Mouse (Mus musculus): Measurements from ENCODE around the gene Farp1.

Farp1 gene

DNA sequence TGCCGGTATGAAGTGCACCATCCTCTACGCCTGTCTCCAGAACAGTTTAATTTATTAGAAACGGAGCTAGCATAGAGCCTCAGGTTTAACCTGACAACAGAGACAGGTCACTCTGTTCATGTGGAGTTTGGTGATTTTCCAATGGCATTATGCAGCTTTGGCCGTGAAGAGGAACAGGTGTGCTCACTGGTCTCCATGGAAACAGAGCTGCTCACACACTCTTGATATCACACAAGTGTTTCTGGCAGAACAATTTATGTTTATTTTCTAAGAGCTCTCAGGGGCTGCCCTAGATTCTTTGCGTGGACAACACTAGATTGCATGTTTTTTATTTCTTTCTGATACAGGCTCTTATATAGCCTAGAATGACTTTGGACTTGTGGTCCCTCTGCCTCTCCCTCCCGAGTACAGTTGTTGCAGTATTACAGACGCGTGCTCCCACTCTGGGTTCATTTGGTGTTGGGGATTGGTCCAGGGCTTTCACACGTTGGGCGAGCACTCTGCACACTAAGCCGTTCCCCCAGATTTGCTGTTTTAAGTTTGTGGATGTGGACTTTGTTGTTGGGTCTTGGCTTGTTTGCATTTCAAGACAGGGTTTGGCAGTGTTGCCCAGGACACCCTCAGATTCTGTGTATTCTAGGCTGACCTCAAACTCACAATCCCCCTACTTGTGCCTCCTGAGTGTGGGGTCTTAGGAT, 113.2 kb downstream of the Farp1 start:
- DNase-seq, result no peak

DNA sequence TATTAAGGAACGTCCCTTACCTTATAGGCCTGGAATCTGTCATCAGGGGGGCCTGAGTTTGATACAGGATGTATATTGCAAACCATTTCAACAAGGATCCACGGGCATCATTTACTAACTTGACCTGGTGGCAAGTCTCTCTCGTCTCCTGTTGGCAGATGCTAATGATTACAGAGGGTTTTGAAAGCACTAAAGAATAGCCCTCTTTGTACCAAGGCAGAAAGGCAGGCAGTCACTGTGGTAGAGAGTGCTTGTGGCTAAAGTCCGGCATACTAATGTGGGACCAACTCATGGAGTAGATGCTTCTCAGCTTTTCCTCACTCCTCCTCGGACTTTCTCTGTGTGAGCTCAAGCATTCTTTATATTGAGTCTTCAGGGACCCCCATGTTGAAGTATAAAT, 115.0 kb downstream of the Farp1 start:
- no peak for DNase-seq

DNA sequence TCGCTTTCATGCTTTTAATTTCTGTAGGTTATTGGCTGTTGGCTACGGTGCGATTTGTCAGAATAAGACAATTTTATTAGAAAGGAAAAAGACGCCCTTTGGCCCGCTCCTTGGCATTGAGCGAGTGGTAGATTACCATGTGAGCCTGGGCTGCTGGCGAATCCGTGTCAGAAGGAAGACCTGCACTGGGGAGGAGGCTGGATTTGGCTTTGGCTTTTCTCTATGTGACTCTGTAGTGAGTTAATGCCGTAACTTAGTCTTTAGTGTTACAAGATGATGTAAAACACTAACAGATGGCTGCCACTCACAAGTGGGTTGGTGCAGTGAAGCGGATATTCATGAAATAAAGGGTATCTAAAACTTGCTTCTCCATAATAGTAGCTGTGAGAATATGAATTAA, 116.8 kb downstream of the Farp1 start:
- DNase-seq, result no peak

DNA sequence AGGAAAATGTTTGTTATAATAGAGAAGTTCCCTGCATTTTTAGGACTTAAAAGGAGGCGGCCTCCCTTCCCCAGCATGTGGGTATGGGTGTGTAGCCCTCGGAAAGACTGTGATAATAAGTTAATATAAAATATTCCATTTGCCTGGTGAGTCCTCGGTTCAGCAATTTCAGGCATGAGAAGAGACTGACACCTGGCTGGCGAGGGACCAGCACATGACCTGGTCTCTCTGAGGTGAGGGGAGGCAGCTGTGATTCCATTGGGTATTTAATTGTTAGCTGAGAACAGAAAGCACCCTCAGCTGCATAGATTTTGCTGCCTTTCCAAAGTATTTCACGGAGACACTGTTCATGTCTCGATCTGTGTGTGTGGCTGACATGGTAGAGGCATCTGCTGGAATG, 117.8 kb downstream of the Farp1 start:
- no peak for DNase-seq

DNA sequence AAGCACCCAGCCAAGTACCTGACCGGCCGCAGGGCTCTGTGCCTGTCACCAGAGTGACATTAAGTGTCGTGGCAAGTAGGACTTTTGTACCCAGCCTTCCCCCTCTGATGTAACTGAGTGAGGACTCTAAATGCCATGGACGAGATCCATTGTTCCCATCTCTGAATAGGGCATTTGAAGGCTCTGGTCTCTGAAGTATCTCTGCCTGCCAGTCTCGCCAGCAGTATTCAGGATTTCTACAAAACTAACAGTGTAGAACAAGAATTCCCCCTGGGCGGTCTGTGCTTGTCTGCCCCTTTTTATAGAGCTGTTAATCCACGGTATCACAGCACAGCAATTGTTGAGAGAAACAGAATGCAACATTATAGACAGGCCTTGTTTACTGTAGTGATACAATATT, 118.3 kb downstream of the Farp1 start:
- DNase-seq, result no peak

DNA sequence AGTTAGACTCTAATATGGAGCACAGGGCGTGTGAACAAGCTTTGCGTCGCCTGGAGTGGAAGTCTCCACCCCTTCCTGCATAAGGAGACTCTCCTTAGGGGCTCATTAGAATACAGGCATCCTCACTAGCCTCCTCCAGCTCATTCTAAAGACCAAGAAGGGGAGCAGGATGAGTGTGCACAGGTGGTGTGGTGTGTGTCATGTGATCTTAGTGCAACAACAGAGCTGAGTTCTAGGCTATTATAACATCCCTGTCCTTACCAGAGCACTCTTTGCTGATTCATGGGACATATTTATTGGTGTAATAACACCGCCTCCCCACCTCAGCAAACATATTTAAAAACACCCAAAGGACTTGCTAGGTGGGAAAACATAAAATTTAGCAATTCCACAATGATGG, 120.2 kb downstream of the Farp1 start:
- DNase-seq, result no peak

DNA sequence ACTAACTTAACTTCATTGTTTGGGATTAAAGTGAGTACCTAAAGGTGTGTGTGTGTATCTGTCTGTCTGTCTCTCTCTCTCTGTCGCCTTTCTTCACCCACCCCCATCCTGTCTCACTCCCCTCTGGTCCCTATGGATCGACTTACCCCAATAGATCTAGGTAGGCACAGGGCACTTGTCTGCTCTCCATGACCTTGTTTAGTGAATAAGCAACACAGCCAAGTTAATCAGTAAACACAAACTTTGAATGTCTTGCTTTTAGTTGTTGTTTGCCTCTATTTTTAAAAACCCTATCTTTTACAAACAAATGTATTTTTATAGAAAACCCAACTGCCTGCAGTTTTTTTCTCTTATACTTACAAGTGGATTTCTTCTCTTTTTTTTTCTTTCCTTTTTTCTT, 123.6 kb downstream of the Farp1 start:
- DNase-seq, result no peak

DNA sequence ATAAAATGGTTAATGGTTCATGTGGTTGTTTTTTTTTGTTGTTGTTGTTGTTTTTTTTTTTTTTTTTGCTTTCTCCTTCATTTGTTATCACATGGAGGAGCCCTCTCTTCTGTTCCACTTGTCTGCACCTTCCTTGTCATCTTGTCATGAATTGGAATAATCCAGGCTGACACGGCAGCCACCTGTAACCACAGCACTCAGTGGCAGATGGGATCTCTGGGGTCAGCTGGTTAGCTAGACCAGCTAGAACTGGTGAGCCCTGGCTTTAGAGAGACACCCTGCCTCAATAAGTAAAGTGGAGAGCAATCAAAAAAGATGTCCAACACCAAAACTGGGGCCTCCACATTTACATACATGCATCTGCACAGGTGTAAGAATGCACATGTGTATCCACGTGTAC, 127.8 kb downstream of the Farp1 start:
- no peak for DNase-seq

DNA sequence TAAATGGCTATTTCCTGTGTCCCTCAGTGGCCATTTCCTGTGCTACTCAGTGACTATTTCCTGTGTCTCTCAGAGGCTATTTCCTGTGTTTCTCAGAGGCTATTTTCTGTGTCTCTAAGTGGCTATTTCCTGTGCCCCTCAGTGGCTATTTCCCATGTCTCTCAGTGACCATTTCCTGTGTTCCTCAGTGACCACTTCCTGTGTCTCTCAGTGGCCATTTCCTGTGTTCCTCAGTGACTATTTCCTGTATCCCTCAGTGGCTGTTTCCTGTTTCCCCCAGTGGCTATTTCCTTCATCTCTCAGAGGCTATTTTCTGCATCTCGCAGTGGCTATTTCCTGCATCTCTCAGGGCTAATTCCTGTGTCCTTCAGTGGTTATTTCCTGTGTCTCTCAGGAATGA, 129.9 kb downstream of the Farp1 start:
- DNase-seq, result no peak

DNA sequence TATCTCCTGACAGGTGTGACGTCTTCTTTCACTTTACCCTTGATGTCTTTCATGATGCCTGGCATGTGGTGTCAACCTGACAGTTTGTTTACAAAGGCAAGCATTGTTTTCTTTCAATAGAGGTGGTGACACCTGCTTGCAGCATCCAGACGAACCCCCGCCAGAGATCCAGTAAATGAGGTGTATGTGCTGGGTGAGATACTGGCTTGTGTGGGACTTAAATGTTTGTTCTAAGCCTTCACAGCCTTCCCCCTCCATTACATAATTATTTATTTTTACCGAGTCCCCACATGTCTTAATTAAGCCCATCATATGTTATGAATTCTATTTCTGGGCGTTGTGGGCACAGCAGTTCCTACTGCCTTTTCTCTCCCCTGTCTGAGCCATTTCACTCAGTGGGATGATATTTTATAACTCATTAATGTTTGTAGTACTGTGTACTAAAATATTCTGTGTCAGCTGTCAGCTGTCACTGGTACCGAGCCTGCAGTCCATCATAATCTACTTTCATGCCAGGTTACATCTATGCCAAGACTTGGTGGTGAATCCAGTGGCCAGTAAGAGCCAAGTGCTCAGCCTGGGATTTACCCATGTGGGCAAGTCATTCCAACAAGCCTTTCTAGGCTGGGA, 130.5 kb downstream of the Farp1 start:
- no peak for DNase-seq

DNA sequence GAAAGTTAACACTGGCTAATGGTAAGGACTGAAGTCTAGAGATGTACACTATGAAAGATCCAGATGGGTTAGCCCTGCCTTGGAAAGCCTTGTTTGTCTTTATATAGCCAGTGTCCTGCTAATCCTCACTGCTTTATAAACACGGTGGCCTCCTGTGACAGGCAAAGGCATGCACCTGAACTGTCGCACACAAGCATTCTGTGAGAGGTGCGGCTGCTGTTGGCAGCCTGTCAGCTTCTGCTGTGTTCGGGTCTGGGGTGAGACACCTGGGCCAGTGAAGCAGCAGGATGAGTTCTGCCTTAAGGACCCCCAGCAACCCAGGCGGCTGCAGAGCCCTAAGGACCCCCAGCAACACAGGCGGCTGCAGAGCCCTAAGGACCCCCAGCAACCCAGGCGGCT, 131.0 kb downstream of the Farp1 start:
- DNase-seq, result no peak

DNA sequence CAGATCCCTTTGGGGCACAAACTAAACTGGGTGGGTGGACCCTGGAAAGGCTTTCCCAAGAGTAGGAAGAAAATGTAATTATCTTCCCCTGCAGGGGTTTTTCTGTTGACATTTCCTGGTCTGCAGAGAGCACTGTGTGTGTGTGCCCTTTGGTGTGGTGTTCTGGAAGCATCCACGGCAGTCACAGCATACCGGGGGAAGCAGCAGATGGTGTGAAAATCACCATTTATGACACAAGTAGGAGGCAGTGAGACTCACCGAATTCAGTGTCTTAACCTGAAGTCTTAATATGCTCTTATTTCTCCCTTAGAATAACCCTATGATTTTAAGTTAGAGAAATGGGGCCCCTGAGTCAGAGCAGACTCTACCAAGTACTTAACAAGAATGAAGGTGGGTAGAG, 133.7 kb downstream of the Farp1 start:
- DNase-seq, result no peak

DNA sequence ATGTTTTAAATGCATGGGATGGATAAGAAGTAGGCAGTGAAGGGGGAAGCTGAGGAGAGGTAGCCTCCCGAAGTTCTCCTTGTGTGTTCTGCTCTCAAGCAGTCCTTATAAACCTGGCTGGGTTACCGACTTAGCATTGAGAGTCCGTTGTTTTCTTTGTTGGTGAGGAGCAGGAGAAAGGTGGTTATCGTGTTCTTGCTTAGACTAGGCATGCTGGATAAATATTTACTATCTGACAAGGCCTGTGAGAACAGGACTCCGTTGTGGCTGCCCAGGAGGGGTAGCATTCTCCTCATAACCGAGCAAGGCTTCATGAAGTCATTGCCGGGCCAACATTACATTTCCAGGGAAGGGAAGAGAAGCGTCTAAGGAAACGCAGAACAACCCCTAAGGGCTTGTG, 135.3 kb downstream of the Farp1 start:
- DNase-seq, result no peak

DNA sequence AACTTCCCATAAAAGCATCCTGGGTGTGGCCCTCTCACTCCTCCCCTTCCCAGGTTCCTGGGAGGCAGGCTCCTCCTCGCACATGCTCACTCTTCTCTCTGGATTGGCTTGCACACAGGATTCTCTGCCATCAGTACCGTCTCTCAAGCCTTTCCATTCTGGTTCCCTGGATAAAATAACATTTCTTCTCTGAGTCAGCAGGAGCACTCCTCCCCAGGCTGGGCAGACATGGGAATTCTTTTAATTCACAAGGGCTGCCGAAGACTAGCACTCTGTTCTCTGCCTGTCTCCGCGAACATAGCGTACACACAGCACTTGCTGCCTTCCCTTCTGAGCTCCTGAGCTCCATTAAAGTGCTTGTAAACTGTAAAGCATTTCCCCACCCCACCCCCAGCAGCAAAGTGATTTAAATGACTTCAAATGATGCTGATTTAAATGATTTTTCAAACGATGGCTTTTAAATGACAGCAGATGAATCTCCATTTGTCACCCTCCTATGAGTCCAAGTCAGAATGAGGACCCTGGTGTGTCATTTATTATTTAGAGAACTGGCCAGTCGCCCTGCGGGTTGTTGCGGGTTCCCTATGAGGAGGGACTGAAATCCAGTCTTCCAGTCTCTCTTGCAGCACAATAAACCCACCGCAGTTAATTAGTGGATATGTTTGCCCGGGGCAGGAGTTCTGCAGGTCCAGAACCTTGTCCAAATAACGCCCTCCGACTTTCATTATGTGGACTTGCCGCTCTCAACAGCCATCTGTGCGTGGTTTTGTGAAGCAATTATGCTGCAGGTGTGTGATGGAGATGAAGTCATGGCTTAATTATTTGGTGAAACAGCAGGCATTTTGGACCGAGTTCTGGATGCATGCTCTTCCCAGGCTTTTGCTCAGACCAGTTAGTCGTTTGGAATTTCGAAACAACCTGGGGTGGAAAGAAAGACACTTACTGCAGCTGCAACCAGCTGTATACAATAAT, 137.4 kb downstream of the Farp1 start:
- DNase-seq, result peak; percentile 30

DNA sequence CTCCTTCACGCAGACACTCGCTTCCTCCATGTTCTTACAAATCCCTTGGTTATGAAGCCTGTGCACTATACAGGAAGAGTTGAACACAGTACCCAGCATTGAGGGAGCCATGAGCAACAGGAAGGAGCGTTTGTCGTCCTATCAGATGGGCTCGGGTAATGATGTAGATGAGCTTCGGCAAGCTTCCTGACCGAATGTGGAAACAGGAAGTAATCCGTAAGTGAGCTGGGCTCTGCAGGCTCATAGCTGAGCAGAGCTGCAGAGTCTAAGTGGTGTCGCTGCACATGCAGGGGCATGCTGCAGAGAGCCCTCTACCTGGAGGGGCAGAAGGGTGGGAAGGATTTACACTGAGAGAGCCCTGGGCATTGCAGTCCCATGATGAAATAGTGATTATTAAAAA, 140.4 kb downstream of the Farp1 start:
- DNase-seq, result no peak

DNA sequence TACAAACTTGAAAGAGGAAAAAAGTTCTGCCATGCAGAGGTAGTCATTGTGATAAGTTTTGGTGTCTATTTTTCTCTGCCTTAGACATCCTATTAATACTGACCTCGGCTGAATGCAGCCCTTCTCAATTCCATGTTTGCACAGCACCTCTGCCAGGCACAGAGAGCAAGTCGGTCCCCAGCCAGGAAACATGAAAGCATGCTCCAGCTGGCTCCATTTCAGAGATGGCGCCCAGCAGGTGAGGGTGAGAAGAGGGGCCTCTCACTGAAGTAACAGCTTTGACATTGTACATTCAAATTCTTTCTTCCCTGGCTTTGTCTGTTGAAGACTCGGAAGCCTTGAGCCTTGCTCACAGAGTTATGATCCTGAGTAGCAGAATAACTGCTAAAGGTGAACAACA, 140.9 kb downstream of the Farp1 start:
- no peak for DNase-seq

DNA sequence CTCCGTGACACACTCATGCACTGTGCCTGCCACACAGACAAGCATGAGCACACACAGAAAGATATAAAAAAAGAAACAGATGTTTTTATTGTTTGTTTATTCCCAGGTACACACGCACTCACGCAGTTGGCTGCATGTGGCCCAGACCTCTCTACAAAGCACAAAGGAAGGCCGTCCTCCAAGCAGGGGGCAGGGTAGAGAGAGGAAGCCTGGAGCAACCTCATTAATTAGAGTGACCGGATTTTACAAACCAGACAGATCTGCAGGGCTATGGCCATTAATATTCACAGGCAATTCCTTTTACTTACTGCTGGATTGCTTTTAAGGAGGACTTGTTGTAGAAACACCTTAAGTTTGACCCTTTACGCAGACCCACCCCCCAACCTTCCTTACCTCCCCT, 142.9 kb downstream of the Farp1 start:
- no peak for DNase-seq

DNA sequence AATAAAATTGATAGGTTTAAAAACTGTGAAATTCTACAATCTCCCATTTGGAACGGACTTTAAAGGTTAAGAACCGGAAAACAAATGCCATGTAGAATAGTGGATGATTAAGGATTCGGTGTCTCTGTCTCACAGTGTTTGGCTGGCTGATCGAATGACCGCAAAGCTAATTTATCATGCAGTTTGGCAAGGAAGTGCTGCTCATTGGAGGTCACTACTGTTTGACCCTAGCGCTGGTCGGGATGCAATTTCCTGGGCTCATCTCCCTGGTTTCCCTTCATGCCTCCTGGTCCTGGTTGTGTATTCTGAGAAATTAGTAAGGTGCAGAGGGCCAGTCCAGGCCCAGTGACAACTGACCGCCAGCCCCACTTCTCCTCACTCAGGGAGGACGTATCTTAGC, 145.6 kb downstream of the Farp1 start:
- no peak for DNase-seq

DNA sequence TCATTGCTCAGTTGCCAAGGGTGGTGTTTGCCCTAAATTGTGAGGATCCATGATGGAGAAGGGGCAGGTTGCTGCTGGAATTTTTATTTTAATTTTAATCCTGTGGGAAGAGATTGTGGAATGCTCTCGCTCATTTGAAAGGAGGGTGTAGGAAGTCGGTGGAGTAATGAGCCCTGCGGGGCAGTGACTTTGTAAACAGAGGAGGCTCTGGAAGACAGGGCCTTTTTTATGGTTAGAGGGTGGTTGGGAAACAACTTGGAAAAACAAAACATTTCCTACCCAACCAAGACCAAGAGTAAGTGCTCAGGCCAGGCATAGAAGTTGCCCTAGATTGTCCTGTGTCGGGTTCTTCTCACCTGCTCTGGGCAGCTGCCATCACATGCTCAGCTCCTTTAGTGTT, 146.8 kb downstream of the Farp1 start:
- no peak for DNase-seq

DNA sequence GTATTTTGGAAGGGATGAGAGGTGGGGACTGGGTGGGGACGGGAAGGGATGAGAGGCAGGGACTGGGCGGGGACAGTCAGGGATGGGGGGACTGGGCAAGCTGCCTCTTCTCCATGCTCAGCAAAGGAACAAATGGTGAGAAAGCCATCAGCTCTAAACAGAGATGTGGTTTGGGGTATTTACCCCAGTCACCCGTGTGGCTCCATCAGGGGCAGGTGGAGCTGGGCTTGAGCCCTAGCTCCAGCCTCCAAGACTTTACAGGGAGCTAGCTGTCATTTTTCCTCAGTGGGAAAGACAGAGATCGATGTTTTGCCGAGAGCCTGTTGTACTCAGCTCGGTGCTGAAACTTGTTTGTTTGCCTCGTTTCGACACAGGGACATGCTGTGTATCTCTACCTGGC, 148.0 kb downstream of the Farp1 start:
- DNase-seq, result no peak

DNA sequence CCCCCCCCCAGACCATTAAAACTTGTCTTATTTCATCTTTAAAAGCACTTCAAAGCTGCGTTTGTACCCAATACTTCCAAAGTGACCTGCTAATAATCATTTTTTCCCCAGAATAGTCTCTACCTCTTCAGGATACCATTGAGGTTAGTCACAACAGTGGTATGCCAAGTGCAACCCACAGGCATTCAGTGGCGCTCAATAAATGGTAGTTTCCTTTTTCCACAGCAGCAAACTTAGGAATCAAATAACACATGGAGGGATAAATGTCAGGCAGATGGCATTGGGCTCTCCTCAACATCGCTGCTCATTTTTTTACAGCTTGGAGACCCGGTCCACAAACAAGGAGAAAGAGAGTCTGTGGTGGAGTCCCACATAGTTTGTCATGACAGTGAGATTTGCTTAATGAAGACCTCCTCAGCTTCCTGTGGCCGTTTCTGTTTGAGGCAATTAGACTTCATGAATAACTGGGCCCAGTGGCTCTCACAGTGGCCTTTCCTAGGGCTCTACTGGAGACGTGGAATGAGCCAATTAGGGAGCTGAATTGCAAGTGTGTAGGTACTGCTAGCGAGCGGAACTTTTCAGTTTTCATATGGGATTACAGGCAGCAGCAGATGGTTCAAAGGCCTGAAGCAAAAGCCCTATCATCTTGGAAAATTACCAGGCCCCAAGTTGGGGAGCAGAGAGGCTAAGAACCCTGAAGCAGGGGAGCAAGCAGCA, 148.6 kb downstream of the Farp1 start:
- no peak for DNase-seq

DNA sequence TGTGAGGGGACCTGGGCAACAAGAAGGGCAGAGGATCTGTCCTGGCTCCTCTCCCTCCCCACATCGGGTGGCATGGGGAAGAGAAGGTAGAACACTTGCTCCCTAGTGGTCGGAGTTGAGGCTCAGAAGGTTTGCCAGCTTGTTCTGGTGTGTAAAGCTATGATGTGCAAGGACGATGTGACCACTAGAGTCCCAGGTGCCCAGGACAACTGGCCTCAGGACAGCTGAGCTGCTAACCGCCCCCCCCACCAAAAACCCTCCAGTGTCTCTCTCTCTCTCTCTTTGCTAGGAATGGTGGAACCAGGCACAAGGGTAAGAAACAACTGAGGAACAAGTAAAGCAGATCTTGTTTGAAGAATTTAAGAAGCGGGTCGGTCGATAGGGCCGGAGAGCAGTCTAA, 149.4 kb downstream of the Farp1 start:
- no peak for DNase-seq

DNA sequence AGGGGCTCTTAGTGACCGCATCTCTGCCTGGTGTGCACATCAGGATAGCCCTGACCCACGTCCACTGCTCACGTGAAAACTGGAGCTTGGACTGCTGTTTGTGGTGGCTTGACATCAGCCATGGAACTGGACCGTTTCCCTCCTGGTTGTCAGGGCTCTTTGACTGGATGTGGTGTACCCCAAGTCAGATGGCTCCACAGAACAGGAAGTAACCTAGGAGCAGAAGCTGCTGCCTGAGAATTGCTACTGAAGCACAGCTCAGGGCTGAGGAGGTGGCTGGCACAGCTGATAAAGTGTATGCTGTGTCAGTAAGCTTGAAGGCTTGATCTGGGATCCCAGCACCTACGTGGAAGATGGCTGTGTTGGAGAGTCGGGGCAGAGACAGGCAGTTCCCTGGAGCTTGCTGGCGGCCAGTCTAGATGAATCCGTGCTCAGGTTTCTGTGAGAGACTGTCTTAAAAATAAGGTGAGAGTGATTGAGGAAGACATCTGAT, 151.4 kb downstream of the Farp1 start:
- DNase-seq, result no peak

Data from right cerebral cortex, postnatal 4 days (tissue).